Mouse (Mus musculus) cerebellum, postnatal 25 days (tissue): Measurements from ENCODE around the gene Ergic3.

Source experiments
- DNase-seq, 2 experiments: peaks; one replicate each; pipeline ENCODE4 v3.0.0; 2021; ENCODE audit warnings: mixed read lengths in 2 of 2

The Ergic3 gene

DNA sequence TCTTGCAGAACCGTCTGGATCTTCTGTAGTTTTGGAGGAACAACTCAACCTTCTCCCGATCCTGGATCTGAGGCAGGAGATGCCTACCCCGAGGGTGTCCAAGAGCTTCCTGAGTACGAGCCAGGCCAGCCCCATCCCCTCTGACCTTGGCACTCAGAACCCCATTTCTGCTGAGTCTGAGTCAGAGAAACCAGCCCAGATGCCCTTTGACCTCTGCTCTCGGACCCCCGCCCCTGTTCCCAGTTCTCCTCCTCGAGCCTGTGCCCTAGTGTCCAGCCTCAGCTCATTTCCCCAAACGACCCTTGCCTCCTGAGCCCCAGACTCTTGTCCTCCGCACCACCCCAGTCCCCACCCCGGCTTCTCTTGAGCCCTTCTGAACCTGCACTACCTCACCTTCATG is 58.3 kb downstream of the Ergic3 start:
- DNase-seq = no peak
